Mouse (Mus musculus) thymus, adult 2 months (tissue): Measurements from ENCODE around the gene Ehd4. TPM values are rescaled to one million over a fixed set of nuclear protein-coding genes. Genes with fewer than 3 reads are reported as not detected.
A peak's percentile ranks its signal among the peaks of the same experiment; 100 is the strongest.

Experiments
- DNase-seq: peaks from one replicate; pipeline ENCODE4 v3.0.0; 2021
- H3K27ac ChIP-seq: fragments of 200-500 bp; 2 replicates; pipeline ENCODE4 v1.5.1; 2012; ENCODE audit warnings: low read length, control low read depth; ENCODE audit not compliant: control insufficient read depth, insufficient read depth
- H3K27me3 ChIP-seq: fragments of 200-500 bp; 2 replicates; pipeline ENCODE4 v1.6.1; 2012; ENCODE audit warnings: mild to moderate bottlenecking, low read length, moderate library complexity, mixed read lengths; ENCODE audit not compliant: control insufficient read depth, insufficient read depth
- H3K36me3 ChIP-seq: fragments of 200-500 bp; 2 replicates; pipeline ENCODE4 v1.6.1; 2012; ENCODE audit warnings: mild to moderate bottlenecking, low read length, moderate library complexity; ENCODE audit not compliant: control insufficient read depth, insufficient read depth
- H3K4me1 ChIP-seq: fragments of 200-500 bp; replicated peaks from 2 replicates; pipeline ENCODE4 v1.6.1; 2012; ENCODE audit warnings: low read length; ENCODE audit not compliant: control insufficient read depth, insufficient read depth
- H3K4me3 ChIP-seq: fragments of 200-500 bp; 2 replicates; pipeline ENCODE4 v1.5.1; 2012; ENCODE audit warnings: mild to moderate bottlenecking, low read length, control low read depth, moderate library complexity; ENCODE audit not compliant: control insufficient read depth, insufficient read depth
- CTCF ChIP-seq: fragments of 200-500 bp; IDR thresholded peaks from 2 replicates; pipeline ENCODE4 v1.5.1; 2012; ENCODE audit warnings: mild to moderate bottlenecking, control low read depth, low read length, moderate library complexity, borderline replicate concordance; ENCODE audit not compliant: control insufficient read depth, poor library complexity, insufficient read depth; ENCODE audit errors: extremely low read depth
- POLR2A ChIP-seq: fragments of 200-500 bp; IDR thresholded peaks from 2 replicates; pipeline ENCODE4 v1.6.1; 2012; ENCODE audit warnings: mild to moderate bottlenecking, low read length, control low read depth, moderate library complexity; ENCODE audit not compliant: control insufficient read depth, poor library complexity, insufficient read depth; ENCODE audit errors: extremely low read depth
- WGBS: fragments of 180-500 bp; shearing (Covaris S2); methylation state at CpG from one replicate; pipeline ENCODE4 v1.1.7; 2018; 5-methylcytosine and 5-hydroxymethylcytosine counted together
- polyA plus RNA-seq: library from polyadenylated mRNA; depleted of rRNA; stranded (reverse); fragments of >200 nt; gene quantifications from 2 replicates; pipeline ENCODE4 v1.2.3, GENCODE M21; 2012

Ehd4 gene
- polyA plus RNA-seq, 1 experiment = 24.3 TPM

DNA sequence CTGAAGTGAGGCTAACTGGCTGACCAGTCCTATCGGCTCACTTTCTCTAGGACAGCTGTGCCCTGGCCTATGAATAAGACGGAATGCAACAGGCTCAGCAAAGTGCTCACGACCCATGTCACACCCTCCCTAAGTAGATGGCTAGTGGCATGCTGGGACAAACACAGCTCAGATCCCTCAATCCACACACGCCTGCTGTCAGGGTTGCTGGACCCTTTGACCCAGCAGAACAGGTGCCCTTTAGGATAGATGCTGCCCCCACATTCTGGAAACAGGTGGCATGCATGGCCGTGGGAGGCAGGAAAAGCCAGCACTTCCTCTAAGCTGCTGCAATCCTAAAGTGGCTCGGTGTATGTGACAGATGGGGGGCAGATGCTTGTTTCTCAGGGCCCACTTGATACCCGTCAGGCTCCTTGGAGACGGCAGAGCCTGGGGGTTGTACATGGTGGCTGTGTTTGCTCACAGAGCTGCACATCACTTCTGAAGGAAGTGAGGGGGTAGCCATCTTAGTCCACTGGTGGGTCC lies 84.9 kb downstream of the Ehd4 start:
- Histone ChIP-seq H3K4me3 (no peak overlapping the region), H3K4me1 (no peaks in the 10 kb centered on the region), H3K27ac (no peak overlapping the region), H3K27me3 (no peaks in the 10 kb centered on the region), H3K36me3 (no peaks in the 10 kb centered on the region)
- no peak for DNase-seq
- WGBS = 73% methylated on average over 8 of the region's 8 CpGs
- TF ChIP-seq CTCF = no peak
- no peak for TF ChIP-seq POLR2A

GRCm38 (mm10) chr2:120068555-120069465 lies 85.6 kb downstream of the Ehd4 start:
- 73% methylated on average over 16 of the region's 16 CpGs for WGBS

GRCm38 (mm10) chr2:120066224-120066623 lies 88.2 kb downstream of the Ehd4 start:
- H3K27me3 ChIP-seq = no peaks in the 10 kb centered on the region
- no peak overlapping the region for H3K27ac ChIP-seq
- DNase-seq = no peak
- no peak for TF ChIP-seq POLR2A
- TF ChIP-seq CTCF = no peak
- H3K4me3 ChIP-seq = no peak overlapping the region
- H3K4me1 ChIP-seq = no peaks in the 10 kb centered on the region
- WGBS = 90% methylated on average over 3 of the region's 3 CpGs
- H3K36me3 ChIP-seq = no peaks in the 10 kb centered on the region

More at GRCm38 (mm10) chr2:120068555-120069465, 85.6 kb downstream of the Ehd4 start:
- peak; percentile 16 for DNase-seq
- H3K27ac ChIP-seq = no peak overlapping the region
- H3K27me3 ChIP-seq = no peaks in the 10 kb centered on the region
- no peaks in the 10 kb centered on the region for H3K36me3 ChIP-seq
- H3K4me3 ChIP-seq = no peak overlapping the region
- no peak for TF ChIP-seq POLR2A
- TF ChIP-seq CTCF = no peak
- no peaks in the 10 kb centered on the region for H3K4me1 ChIP-seq

- no peaks in the 10 kb centered on the region for H3K27me3 ChIP-seq
- no peak for TF ChIP-seq POLR2A
- no peak for TF ChIP-seq CTCF
Measured at GRCm38 (mm10) chr2:120065243-120065642, 89.2 kb downstream of the Ehd4 start.

DNA sequence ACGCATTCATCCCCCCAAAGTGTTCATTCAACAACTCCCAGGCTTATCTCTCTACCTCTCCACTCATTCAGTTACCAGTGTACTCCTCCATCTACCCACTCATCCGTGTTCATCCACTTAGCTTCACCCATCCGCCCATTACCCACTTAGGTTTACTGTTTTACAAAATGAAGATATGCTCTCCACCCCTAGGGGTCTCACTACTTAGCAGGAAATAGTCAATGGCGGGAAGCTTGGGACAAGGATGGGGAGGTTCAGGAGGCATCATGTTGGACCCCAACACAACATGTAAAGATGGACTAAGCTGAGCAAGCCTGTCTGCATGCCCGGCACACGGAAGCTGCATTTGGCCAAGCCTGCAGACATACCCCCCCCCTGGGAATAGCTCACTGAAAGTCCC lies 89.8 kb downstream of the Ehd4 start:
- TF ChIP-seq CTCF (no peak), POLR2A (no peak)
- no peak overlapping the region for H3K4me3 ChIP-seq
- H3K36me3 ChIP-seq = no peaks in the 10 kb centered on the region
- H3K27ac ChIP-seq = no peak overlapping the region
- H3K4me1 ChIP-seq = no peaks in the 10 kb centered on the region
- H3K27me3 ChIP-seq = no peaks in the 10 kb centered on the region
- DNase-seq = no peak
- 76% methylated on average over 6 of the region's 6 CpGs for WGBS

More at GRCm38 (mm10) chr2:120065243-120065642, 89.2 kb downstream of the Ehd4 start:
- Histone ChIP-seq H3K4me1 (no peaks in the 10 kb centered on the region), H3K27ac (no peak overlapping the region), H3K36me3 (no peaks in the 10 kb centered on the region), H3K4me3 (no peak overlapping the region)
- no peak for DNase-seq
- WGBS = 88% methylated on average over 10 of the region's 10 CpGs

DNA sequence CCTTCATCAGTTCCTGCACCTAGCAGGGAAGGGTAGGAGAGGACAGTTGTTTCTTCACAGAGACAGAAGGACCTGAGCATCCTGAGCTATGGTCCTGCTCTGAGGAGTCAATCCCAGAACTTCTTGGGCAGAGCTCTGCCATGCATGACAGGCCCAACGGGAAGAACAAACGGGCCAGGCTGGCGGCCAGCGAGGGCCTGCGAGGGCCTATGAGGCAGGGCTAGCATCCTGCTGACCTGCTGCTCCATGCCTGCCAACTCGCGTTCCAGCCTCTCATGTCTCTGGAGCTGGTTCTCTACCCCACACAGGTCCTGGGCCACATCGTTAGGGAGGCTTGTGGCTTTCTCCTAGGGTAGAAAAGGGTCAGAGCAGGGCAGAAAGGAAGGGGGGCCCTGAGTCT lies 92.2 kb downstream of the Ehd4 start:
- H3K4me3 ChIP-seq = no peak overlapping the region
- 96% methylated on average over 8 of the region's 8 CpGs for WGBS
- no peak overlapping the region for H3K27ac ChIP-seq
- H3K4me1 ChIP-seq = no peaks in the 10 kb centered on the region
- no peaks in the 10 kb centered on the region for H3K36me3 ChIP-seq
- no peak for DNase-seq
- no peaks in the 10 kb centered on the region for H3K27me3 ChIP-seq
- no peak for TF ChIP-seq CTCF
- TF ChIP-seq POLR2A = no peak

GRCm38 (mm10) chr2:120060651-120061050 lies 93.8 kb downstream of the Ehd4 start:
- Histone ChIP-seq H3K4me3 (no peak overlapping the region), H3K27me3 (no peaks in the 10 kb centered on the region), H3K36me3 (no peaks in the 10 kb centered on the region), H3K27ac (no peak overlapping the region), H3K4me1 (no peaks in the 10 kb centered on the region)
- TF ChIP-seq CTCF = no peak
- no peak for TF ChIP-seq POLR2A
- DNase-seq = no peak
- 87% methylated on average over 9 of the region's 9 CpGs for WGBS
